Comparison of ENCODE assay signal across 8 mouse cellular contexts in the genomic region with DNA sequence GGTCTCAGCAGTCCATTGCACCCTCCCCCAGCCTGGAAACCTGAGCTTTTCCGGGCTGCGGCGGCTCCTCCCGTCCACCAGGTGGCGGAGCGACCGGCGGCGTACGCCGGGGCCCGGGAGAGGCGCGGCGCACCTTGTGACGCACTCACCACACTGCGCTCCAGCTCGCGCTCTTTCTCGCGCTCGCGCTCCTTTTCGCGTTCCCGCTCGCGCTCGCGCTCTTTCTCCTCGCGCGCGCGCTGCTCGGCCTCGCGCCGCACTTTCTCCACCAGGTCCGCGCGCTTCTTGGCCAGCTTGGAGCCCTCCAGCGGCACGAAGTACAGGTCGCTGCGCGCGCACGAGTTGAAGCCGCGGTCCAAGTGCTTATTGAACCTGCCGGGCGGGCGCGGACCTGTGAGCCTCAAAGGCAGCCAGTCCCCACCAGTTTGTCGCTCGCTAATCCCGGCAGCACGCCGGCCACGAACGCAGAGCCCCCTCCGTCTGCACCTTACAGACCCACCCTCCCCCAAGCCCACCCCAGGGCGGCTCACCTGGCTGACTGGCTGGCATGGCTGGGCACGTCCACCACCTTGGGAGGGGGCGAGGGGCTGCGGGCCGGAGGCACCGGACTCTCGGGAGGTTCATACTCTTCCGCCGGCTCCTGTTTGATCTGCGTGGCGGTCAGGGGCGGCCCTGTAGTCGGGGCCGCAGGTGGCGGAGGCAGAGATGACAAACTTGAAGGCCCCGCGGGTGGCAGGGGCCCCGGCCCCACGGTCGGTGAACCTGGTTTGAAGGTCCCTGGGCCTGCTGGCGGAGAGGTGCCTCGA. TPM values are rescaled to one million over a fixed set of nuclear protein-coding genes. Genes with fewer than 3 reads are reported as not detected.
DNase-seq lines count a peak whose midpoint lies in the region; ATAC-seq lines count a peak whose summit lies in the region.

No protein-coding gene starts in this region.

- H3K4me1 ChIP-seq in heart, embryonic 14.5 days (ENCODE audit: control insufficient read depth in 2 of 2, insufficient read depth in 2 of 2, low read length in 2 of 2) = peaks cover 9 to 22% of the 10 kb centered on the region in 2 experiments
- peaks cover 31% of the 10 kb centered on the region for H3K4me1 ChIP-seq in liver, embryonic 12.5 days

- peak overlapping the region; percentile 98 for H3K4me2 ChIP-seq in heart, embryonic 14.5 days (ENCODE audit: low read length)
- H3K4me2 ChIP-seq in liver, embryonic 12.5 days = peak overlapping the region; percentile 99

- peak overlapping the region; percentile 52 to 83 for H3K27ac ChIP-seq in heart, embryonic 14.5 days (replicated peaks in 1 of 2; ENCODE audit: control insufficient read depth in 1 of 2, insufficient read depth in 1 of 2, low read depth in 2 of 2, low read length in 2 of 2)
- H3K27ac ChIP-seq in liver, embryonic 12.5 days = peak overlapping the region; percentile 85

- DNase-seq in c-Kit-negative CD71-positive TER-119-positive erythroid progenitor cells, embryonic 14.5 days (ENCODE audit: low read depth, low spot score) = peak; percentile 82
- peak; percentile 83 for DNase-seq in fibroblast of lung, adult 2 months (ENCODE audit: low read depth)
- DNase-seq in kidney, postnatal 10 days = peak; percentile 95
- peak; percentile 95 for DNase-seq in naive thymus-derived CD4-positive, alpha-beta T cell, adult 2 months (ENCODE audit: low read depth)
- peak; percentile 96 for DNase-seq in splenic B cell, adult 2 months (ENCODE audit: low read depth, low spot score)

- peak overlapping the region; percentile 42 to 58 for H3K4me3 ChIP-seq in heart, embryonic 14.5 days (ENCODE audit: control insufficient read depth in 1 of 2, insufficient read depth in 1 of 2, low read depth in 1 of 2, low read length in 2 of 2)
- H3K4me3 ChIP-seq in liver, embryonic 12.5 days = peak overlapping the region; percentile 72

- WGBS in heart, embryonic 14.5 days = under 1% methylated on average over 84 of the region's 85 CpGs
- under 1% methylated on average over 85 of the region's 85 CpGs for WGBS in liver, embryonic 12.5 days (ENCODE audit: insufficient replicate concordance)

- H3K9ac ChIP-seq in heart, embryonic 14.5 days (ENCODE audit: low read length) = peak overlapping the region; percentile 93
- H3K9ac ChIP-seq in liver, embryonic 12.5 days = peak overlapping the region; percentile 91

- peak; percentile 59 for ATAC-seq in CD4-positive, CD25-positive, alpha-beta regulatory T cell, adult 4 months
- ATAC-seq in heart, embryonic 14.5 days (ENCODE audit: insufficient number of reproducible peaks, insufficient read depth, low FRiP score, low read depth) = peak; percentile 79
- ATAC-seq in liver, embryonic 12.5 days = peak; percentile 78

- H3K9me3 ChIP-seq in heart, embryonic 14.5 days (ENCODE audit: control insufficient read depth, low read length) = no peaks in the 10 kb centered on the region
- no peaks in the 10 kb centered on the region for H3K9me3 ChIP-seq in liver, embryonic 12.5 days (replicated peaks)

- H3K27me3 ChIP-seq in heart, embryonic 14.5 days (ENCODE audit: control insufficient read depth, insufficient read depth, low read length) = no peaks in the 10 kb centered on the region
- 0 out of 2 replicates have a peak, but pooled peaks cover 2% of the 10 kb centered on the region for H3K27me3 ChIP-seq in liver, embryonic 12.5 days (replicated peaks)
- H3K27me3 ChIP-seq in splenic B cell, adult 2 months (ENCODE audit: control insufficient read depth, insufficient read depth, low read length, poor library complexity, severe bottlenecking) = no peaks in the 10 kb centered on the region

- H3K36me3 ChIP-seq in heart, embryonic 14.5 days (ENCODE audit: control insufficient read depth, insufficient read depth, low read length) = peaks cover 63% of the 10 kb centered on the region
- peaks cover 19% of the 10 kb centered on the region for H3K36me3 ChIP-seq in liver, embryonic 12.5 days
- H3K36me3 ChIP-seq in splenic B cell, adult 2 months (ENCODE audit: control insufficient read depth, insufficient read depth, low read length, poor library complexity, severe bottlenecking) = no peaks in the 10 kb centered on the region; the same call in 1 of the 2 replicates

RNA-seq across cellular contexts. Expression of a gene that starts 4.5 kb away (rescaled TPM):
- polyA plus RNA-seq in CD4-positive, CD25-positive, alpha-beta regulatory T cell, adult 4 months (2017; shearing (Covaris generic)) = 100 to 1,000 TPM; 509 to 554 TPM
- polyA plus RNA-seq in heart, embryonic 14.5 days (2014; fragmentation: Nextera tagmentation; extraction: Ambion mirVana) = 449 and 503 TPM in 2 replicates
- 109 and 116 TPM in 2 replicates for polyA plus RNA-seq in liver, embryonic 12.5 days (2016; fragmentation: Nextera tagmentation; extraction: Ambion mirVana)

RNA-seq across cellular contexts. Expression of a gene that starts 7.2 kb away (rescaled TPM):
- polyA plus RNA-seq in CD4-positive, CD25-positive, alpha-beta regulatory T cell, adult 4 months (2017; shearing (Covaris generic)) = 100 to 1,000 TPM; 187 to 310 TPM
- polyA plus RNA-seq in heart, embryonic 14.5 days (2014; fragmentation: Nextera tagmentation; extraction: Ambion mirVana) = 4.9 and 8.6 TPM in 2 replicates
- 30.8 and 31.3 TPM in 2 replicates for polyA plus RNA-seq in liver, embryonic 12.5 days (2016; fragmentation: Nextera tagmentation; extraction: Ambion mirVana)

RNA-seq across cellular contexts. Expression of a gene that starts 10.1 kb away (rescaled TPM):
- under 1 TPM in 1 of 2 experiments, not detected in 1; 0.36 TPM for polyA plus RNA-seq in CD4-positive, CD25-positive, alpha-beta regulatory T cell, adult 4 months (2017; shearing (Covaris generic))
- polyA plus RNA-seq in heart, embryonic 14.5 days (2014; fragmentation: Nextera tagmentation; extraction: Ambion mirVana) = not detected in 2 replicates
- not detected in 2 replicates for polyA plus RNA-seq in liver, embryonic 12.5 days (2016; fragmentation: Nextera tagmentation; extraction: Ambion mirVana)

RNA-seq across cellular contexts. Expression of a gene that starts 10.6 kb away (rescaled TPM):
- polyA plus RNA-seq in CD4-positive, CD25-positive, alpha-beta regulatory T cell, adult 4 months (2017; shearing (Covaris generic)) = 1 to 10 TPM; 4.4 to 4.8 TPM
- 6.2 and 9.3 TPM in 2 replicates for polyA plus RNA-seq in heart, embryonic 14.5 days (2014; fragmentation: Nextera tagmentation; extraction: Ambion mirVana)
- polyA plus RNA-seq in liver, embryonic 12.5 days (2016; fragmentation: Nextera tagmentation; extraction: Ambion mirVana) = 2.6 and 2.9 TPM in 2 replicates

RNA-seq across cellular contexts. Expression of a gene that starts 23.8 kb away (rescaled TPM):
- 1 to 10 TPM; 3.0 to 9.9 TPM for polyA plus RNA-seq in CD4-positive, CD25-positive, alpha-beta regulatory T cell, adult 4 months (2017; shearing (Covaris generic))
- 4.2 TPM in 2 replicates for polyA plus RNA-seq in heart, embryonic 14.5 days (2014; fragmentation: Nextera tagmentation; extraction: Ambion mirVana)
- polyA plus RNA-seq in liver, embryonic 12.5 days (2016; fragmentation: Nextera tagmentation; extraction: Ambion mirVana) = 0.77 and 1.0 TPM in 2 replicates

Comparison
In these comparisons a context has a peak if more than half of its experiments do, and no peak if none do; other contexts are left out.
1. Peak in every context shown above with its lines: DNase-seq, ATAC-seq, H3K4me3 ChIP-seq and H3K27ac ChIP-seq.